Mouse (Mus musculus): Measurements from ENCODE around the gene Castor1. TPM values are rescaled to one million over a fixed set of nuclear protein-coding genes. Genes with fewer than 3 reads are reported as not detected.

The Castor1 gene
- polyA plus RNA-seq, 1 experiment from 2014 or later, result 6.6 TPM

DNA sequence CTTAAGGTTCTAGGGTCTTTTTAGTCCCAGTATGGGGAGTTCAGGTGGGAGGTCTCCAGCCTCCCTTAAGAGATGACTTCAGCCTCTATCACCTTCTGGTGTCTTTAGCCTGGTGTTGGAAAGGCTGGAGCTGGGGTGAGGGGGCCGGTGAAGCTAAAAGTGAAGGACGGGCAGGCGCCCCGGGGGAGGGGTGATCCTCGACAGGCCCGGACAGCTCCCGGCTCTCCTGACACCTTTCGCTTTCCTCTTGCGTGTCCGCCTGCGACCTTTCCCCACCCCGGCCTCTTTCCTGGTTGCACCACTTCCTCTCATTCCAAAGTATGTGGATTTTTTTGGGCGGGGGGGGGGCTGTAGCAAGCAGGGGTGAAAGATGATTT lies 49.2 kb downstream of the Castor1 start:
- H3K27me3 ChIP-seq, result peaks cover 68% of the 10 kb centered on the region
- 6% methylated on average over 13 of the region's 13 CpGs for WGBS

DNA sequence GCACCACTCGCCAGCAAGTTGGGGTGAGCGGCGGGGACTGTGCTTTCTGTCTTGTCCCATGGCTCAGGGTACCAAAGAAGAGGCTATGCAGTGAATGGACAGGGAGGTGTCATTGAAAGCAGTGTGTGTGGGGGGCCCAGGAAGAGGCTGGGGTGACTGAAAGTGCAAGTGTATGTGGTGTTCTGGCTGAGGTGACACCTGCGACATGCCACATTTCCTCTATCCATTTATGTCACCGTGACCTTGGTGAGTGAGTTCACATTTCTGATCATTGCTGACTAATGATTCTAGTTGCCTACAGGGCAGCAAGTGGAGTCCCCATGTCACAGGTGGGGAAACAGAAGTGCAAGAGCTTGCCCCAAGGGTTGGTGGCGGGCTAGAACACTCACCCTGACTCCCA lies 50.5 kb downstream of the Castor1 start:
- ATAC-seq (ENCODE audit: insufficient number of reproducible peaks, insufficient read depth, low FRiP score, low TSS enrichment, low read depth), result no peak
- WGBS, result 80% methylated on average over 6 of the region's 6 CpGs

More for the DNA sequence above, 49.2 kb downstream of the Castor1 start:
- H3K4me3 ChIP-seq, result peak overlapping the region; percentile 61
- no peaks in the 10 kb centered on the region for H3K36me3 ChIP-seq
- peak overlapping the region; percentile 96 for H3K4me2 ChIP-seq
- peaks cover 35% of the 10 kb centered on the region for H3K4me1 ChIP-seq
- peak overlapping the region; percentile 71; the same call in 1 of the 2 replicates for H3K9ac ChIP-seq
- no peaks in the 10 kb centered on the region for H3K9me3 ChIP-seq
- H3K27ac ChIP-seq, result no peak overlapping the region
- no peak for ATAC-seq (ENCODE audit: insufficient number of reproducible peaks, insufficient read depth, low FRiP score, low TSS enrichment, low read depth)

DNA sequence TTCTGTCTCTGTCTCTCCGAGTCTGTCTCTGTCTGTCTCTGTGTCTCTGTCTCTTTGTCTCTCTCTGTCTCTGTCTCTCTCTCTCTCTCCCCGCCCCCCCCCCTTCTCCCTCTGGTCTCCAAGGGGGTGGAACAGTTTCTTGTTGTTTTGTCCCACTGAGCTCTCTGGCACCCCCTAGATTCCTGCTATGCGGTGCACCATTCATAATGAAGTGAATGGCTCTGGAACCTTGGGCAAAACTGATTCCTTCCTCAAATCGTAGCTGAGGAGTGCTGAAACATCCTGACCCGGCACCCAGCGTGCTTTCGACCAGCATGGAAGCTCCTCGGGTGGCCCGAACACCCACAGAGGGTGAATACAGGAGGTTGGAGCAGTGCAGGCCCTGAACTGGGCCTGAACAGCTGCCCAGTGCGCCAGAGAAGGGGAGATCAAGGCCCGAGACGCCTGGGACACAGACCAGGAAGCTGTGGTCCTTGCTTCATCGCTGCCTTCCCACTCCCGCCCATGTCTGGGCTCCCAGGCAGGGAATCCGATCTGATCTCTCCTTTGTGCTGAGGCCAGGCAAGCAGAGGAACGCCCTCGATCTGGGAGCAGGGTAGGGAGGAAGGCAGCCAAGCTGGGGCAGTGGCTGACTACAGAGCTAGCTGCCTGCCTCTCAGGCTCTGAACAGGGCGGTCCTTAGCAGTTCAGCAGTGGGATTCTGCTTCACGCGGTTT lies 52.9 kb downstream of the Castor1 start:
- no peak overlapping the region for H3K4me3 ChIP-seq
- peaks cover 42% of the 10 kb centered on the region for H3K27me3 ChIP-seq
- peak overlapping the region; percentile 24 for H3K4me2 ChIP-seq
- H3K9ac ChIP-seq, result 0 out of 2 replicates have a peak overlapping the region, but pooled peaks have one; percentile 1
- peaks cover 17% of the 10 kb centered on the region for H3K4me1 ChIP-seq
- H3K36me3 ChIP-seq, result no peaks in the 10 kb centered on the region
- no peaks in the 10 kb centered on the region for H3K9me3 ChIP-seq
- H3K27ac ChIP-seq, result peak overlapping the region; percentile 89
- ATAC-seq (ENCODE audit: insufficient number of reproducible peaks, insufficient read depth, low FRiP score, low TSS enrichment, low read depth), result peak; percentile 33; the same call in 1 of the 2 replicates
- WGBS, result 19% methylated on average over 19 of the region's 20 CpGs

More for the DNA sequence above, 50.5 kb downstream of the Castor1 start:
- no peaks in the 10 kb centered on the region for H3K9me3 ChIP-seq
- H3K4me3 ChIP-seq, result no peak overlapping the region
- H3K4me1 ChIP-seq, result peaks cover 23% of the 10 kb centered on the region
- no peaks in the 10 kb centered on the region for H3K36me3 ChIP-seq
- no peak overlapping the region for H3K27ac ChIP-seq
- peaks cover 66% of the 10 kb centered on the region for H3K27me3 ChIP-seq
- no peak overlapping the region for H3K9ac ChIP-seq
- H3K4me2 ChIP-seq, result no peak overlapping the region

DNA sequence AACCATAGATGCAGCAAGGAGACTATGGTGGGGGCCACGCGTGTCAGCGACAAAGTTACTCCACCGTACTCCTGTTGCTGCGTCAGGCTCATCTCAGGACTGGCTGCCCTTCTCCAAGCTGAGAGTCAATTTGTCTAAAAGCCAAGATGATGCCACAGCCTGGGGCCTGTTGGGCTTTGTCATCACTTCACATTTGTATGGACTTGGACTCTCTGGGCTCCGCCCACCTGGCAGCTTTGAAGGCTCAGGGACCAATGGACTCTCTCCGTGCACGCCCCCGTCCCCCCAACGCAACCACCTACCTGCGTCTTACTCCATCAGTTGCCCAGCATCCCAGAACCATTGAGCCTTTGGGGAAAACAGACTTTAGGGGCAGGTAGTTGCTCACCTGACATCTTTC lies 53.5 kb downstream of the Castor1 start:
- WGBS, result 57% methylated on average over 11 of the region's 11 CpGs
- ATAC-seq (ENCODE audit: insufficient number of reproducible peaks, insufficient read depth, low FRiP score, low TSS enrichment, low read depth), result no peak
- Histone ChIP-seq H3K4me2 (peak overlapping the region; percentile 24), H3K9me3 (no peaks in the 10 kb centered on the region), H3K4me1 (peaks cover 21% of the 10 kb centered on the region), H3K9ac (0 out of 2 replicates have a peak overlapping the region, but pooled peaks have one; percentile 1), H3K36me3 (no peaks in the 10 kb centered on the region), H3K27me3 (peaks cover 36% of the 10 kb centered on the region), H3K4me3 (no peak overlapping the region), H3K27ac (peak overlapping the region; percentile 89; the same call in 1 of the 2 replicates)

Other genes starting within 250 kb of the Castor1 start
- gene 4930556J24Rik, start 241.4 kb upstream of the Castor1 start, polyA plus RNA-seq (2015; fragmentation: Nextera tagmentation; extraction: Ambion mirVana), result 0.17 TPM in 1 of 2 replicates, not detected in the other
- 2.3 and 2.6 TPM in 2 replicates for gene Gal3st1, start 234.6 kb upstream of the Castor1 start, polyA plus RNA-seq (2015; fragmentation: Nextera tagmentation; extraction: Ambion mirVana)
- 0.52 and 0.85 TPM in 2 replicates for gene Sec14l4, start 186.8 kb upstream of the Castor1 start, polyA plus RNA-seq (2015; fragmentation: Nextera tagmentation; extraction: Ambion mirVana)
- gene Sec14l3, start 153.4 kb upstream of the Castor1 start, polyA plus RNA-seq (2015; fragmentation: Nextera tagmentation; extraction: Ambion mirVana), result not detected in 2 replicates
- gene Mtfp1, start 122.8 kb upstream of the Castor1 start, polyA plus RNA-seq (2015; fragmentation: Nextera tagmentation; extraction: Ambion mirVana), result 6.7 and 7.7 TPM in 2 replicates
- 2.0 and 3.8 TPM in 2 replicates for gene Sec14l2, start 94.8 kb upstream of the Castor1 start, polyA plus RNA-seq (2015; fragmentation: Nextera tagmentation; extraction: Ambion mirVana)
- 37.4 and 39.4 TPM in 2 replicates for gene Rnf215, start 83.0 kb upstream of the Castor1 start, polyA plus RNA-seq (2015; fragmentation: Nextera tagmentation; extraction: Ambion mirVana)
- gene Ccdc157, start 57.9 kb upstream of the Castor1 start, polyA plus RNA-seq (2015; fragmentation: Nextera tagmentation; extraction: Ambion mirVana), result 8.2 and 9.7 TPM in 2 replicates
- gene Sf3a1, start 57.9 kb upstream of the Castor1 start, polyA plus RNA-seq (2015; fragmentation: Nextera tagmentation; extraction: Ambion mirVana), result 59.6 and 71.6 TPM in 2 replicates
- 39.2 and 39.4 TPM in 2 replicates for gene Tbc1d10a, start 31.4 kb upstream of the Castor1 start, polyA plus RNA-seq (2015; fragmentation: Nextera tagmentation; extraction: Ambion mirVana)
- not detected in 2 replicates for gene Osm, start 18.2 kb downstream of the Castor1 start, polyA plus RNA-seq (2015; fragmentation: Nextera tagmentation; extraction: Ambion mirVana)
- gene Lif, start 39.3 kb downstream of the Castor1 start, polyA plus RNA-seq (2015; fragmentation: Nextera tagmentation; extraction: Ambion mirVana), result 0.15 and 0.18 TPM in 2 replicates
- gene Hormad2, start 222.9 kb downstream of the Castor1 start, polyA plus RNA-seq (2015; fragmentation: Nextera tagmentation; extraction: Ambion mirVana), result 0.22 TPM in 1 of 2 replicates, not detected in the other